ENCODE assay signal across 8 mouse cellular contexts in the genomic region with DNA sequence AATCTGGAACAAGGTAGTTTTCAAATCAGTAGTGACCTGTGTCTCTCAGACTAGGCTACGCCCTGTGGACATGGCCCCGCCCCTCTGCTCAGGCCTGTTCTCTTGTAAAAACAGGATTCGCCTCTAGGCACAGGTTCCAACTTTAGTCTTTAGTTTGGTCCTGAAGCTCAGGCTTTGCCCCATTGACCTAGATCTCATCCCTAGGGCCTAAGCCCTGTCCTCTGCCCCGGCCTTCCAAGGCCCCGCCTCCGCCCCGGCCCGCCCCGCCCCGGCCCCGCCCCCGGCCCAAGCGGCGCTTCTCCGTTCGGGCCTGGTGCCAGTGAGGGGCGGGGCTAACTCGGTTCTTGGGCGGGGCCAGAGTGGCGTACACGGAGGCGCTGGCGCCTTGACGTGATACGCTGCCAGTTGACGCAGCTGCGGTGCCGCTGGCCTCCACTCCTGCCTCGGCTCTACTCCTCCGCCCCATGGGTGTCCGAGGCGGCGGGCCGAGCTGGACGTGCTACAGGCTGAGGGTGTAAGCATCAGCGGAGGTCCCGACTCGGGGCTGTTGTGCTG. TPM values are rescaled to one million over a fixed set of nuclear protein-coding genes. Genes with fewer than 3 reads are reported as not detected.
DNase-seq lines count a peak whose midpoint lies in the region; ATAC-seq and TF ChIP-seq lines count a peak whose summit lies in the region.

TSS of gene 4932438A13Rik (plus strand) at position 384 of the 555 bp plus-strand sequence.

- H3K27me3 ChIP-seq in forebrain, embryonic 15.5 days: no peaks in the 10 kb centered on the region

- ATAC-seq in forebrain, embryonic 15.5 days (replicated peaks): peak; percentile 99
- peak; percentile 98 for ATAC-seq in neutrophil, adult 5-6 weeks (ENCODE audit: extremely low read depth, insufficient number of reproducible peaks, low FRiP score, poor library complexity, severe bottlenecking)

- TF ChIP-seq CTCF in lung, adult 2 months (IDR thresholded peaks at IDR 0.05; ENCODE audit: insufficient read depth, low read length): no peak

- in situ Hi-C loops in ES-E14 (cut with MboI; ENCODE audit: low sequenced_read_pairs in 2 of 2, unreplicated experiment in 2 of 2): no loop called here

- peak within 1 kb of the TSS; percentile 86 for H3K9ac ChIP-seq in ES-E14 (ENCODE audit: insufficient read depth, low read depth, low read length, poor library complexity, severe bottlenecking)
- peak within 1 kb of the TSS; percentile 78 for H3K9ac ChIP-seq in forebrain, embryonic 15.5 days (replicated peaks)

- peak within 1 kb of the TSS; percentile 53 for H3K4me2 ChIP-seq in forebrain, embryonic 15.5 days (replicated peaks)

- peak within 1 kb of the TSS; percentile 51; the same call in 1 of the 2 replicates for H3K27ac ChIP-seq in ES-E14 (ENCODE audit: insufficient read depth, low read depth, low read length, poor library complexity, severe bottlenecking)
- 0 out of 2 replicates have a peak within 1 kb of the TSS, but pooled peaks have one; percentile 49 for H3K27ac ChIP-seq in forebrain, embryonic 15.5 days (replicated peaks)

- TF ChIP-seq POLR2A in lung, adult 2 months (IDR thresholded peaks at IDR 0.05; ENCODE audit: borderline replicate concordance, extremely low read depth, low read depth, low read length): peak; percentile 92

- H3K4me3 ChIP-seq in ES-E14 (ENCODE audit: insufficient read depth in 1 of 2, low read depth in 1 of 2, low read length in 2 of 2, poor library complexity in 1 of 2, severe bottlenecking in 1 of 2): peak within 1 kb of the TSS; percentile 83 to 94
- peak within 1 kb of the TSS; percentile 70 for H3K4me3 ChIP-seq in forebrain, embryonic 15.5 days
- peak within 1 kb of the TSS; percentile 95 for H3K4me3 ChIP-seq in lung, adult 2 months (replicated peaks; ENCODE audit: extremely low read depth, low read depth, low read length)

- peak; percentile 77 for DNase-seq in ES-E14 (ENCODE audit: low read depth, low spot score)
- peak; percentile 94 for DNase-seq in cerebellum, adult 11-12 months
- DNase-seq in heart, postnatal 25 days (ENCODE audit: low spot score): peak; percentile 90
- peak; percentile 91 to 98 for DNase-seq in layer of hippocampus, adult 18-20 months (ENCODE audit: low spot score in 2 of 2)
- peak; percentile 99 for DNase-seq in lung, adult 2 months
- DNase-seq in thymus, adult 18-20 months: peak; percentile 93

- WGBS in forebrain, embryonic 15.5 days: under 1% methylated on average over 38 of the region's 38 CpGs
- WGBS in lung, adult 2 months: 2% methylated on average over 38 of the region's 38 CpGs

- intact Hi-C loops in heart, postnatal 25 days (cut with DNase I): loop anchor here (10.0 kb wide), 1 partner anchor 552 kb away; the partner anchor contains the start of gene Spata5

- no peaks in the 10 kb centered on the region; the same call in 1 of the 2 replicates for H3K36me3 ChIP-seq in ES-E14 (ENCODE audit: control insufficient read depth, insufficient read depth, low read length, poor library complexity, severe bottlenecking)
- H3K36me3 ChIP-seq in forebrain, embryonic 15.5 days: peaks cover 16% of the 10 kb centered on the region

- H3K4me1 ChIP-seq in ES-E14 (ENCODE audit: control insufficient read depth in 2 of 2, insufficient read depth in 2 of 2, low read length in 2 of 2, poor library complexity in 1 of 2): no peaks in the 10 kb centered on the region
- H3K4me1 ChIP-seq in forebrain, embryonic 15.5 days: peaks cover 5% of the 10 kb centered on the region
- H3K4me1 ChIP-seq in lung, adult 2 months (ENCODE audit: control insufficient read depth, insufficient read depth, low read length): peaks cover 8% of the 10 kb centered on the region

- no peaks in the 10 kb centered on the region for H3K9me3 ChIP-seq in ES-E14 (ENCODE audit: control insufficient read depth, insufficient read depth, low read depth, low read length)
- no peaks in the 10 kb centered on the region for H3K9me3 ChIP-seq in forebrain, embryonic 15.5 days

TF ChIP-seq in ES-E14, 5 proteins besides CTCF, POLR2A, EP300 and RAD21:
- TF ChIP-seq MAFK (IDR thresholded peaks at IDR 0.05; ENCODE audit: insufficient read depth, low read depth, low read length) (no peak), HCFC1 (IDR thresholded peaks at IDR 0.05; ENCODE audit: borderline replicate concordance, insufficient read depth, low read length) (no peak)

RNA-seq across cellular contexts. Expression of gene 4932438A13Rik, which starts in this region (rescaled TPM):
- 40.4 and 46.4 TPM in 2 replicates for total RNA-seq in ES-E14 (2012; rRNA removed)
- polyA plus RNA-seq in forebrain, embryonic 15.5 days (2015; fragmentation: Nextera tagmentation; extraction: Ambion mirVana): 68.7 and 72.7 TPM in 2 replicates
- total RNA-seq in heart, postnatal 25 days (2021): 10 to 100 TPM; 36.6 to 50.4 TPM
- 10 to 100 TPM; 87.8 to 88.3 TPM for total RNA-seq in layer of hippocampus, adult 18-20 months (2021)
- 7.7 and 10.7 TPM in 2 replicates for polyA plus RNA-seq in lung, adult 2 months (2012; rRNA removed)
- 125 and 127 TPM in 2 replicates for total RNA-seq in neutrophil, adult 5-6 weeks (2017)

Comparison
In these comparisons a context has a peak if more than half of its experiments do, and no peak if none do; other contexts are left out.
1. Peak in every context shown above with its lines: DNase-seq, ATAC-seq, H3K4me3 ChIP-seq and H3K27ac ChIP-seq.